Mouse (Mus musculus) left cerebral cortex, adult 18-20 months (tissue): ENCODE results near the gene Catsper2. TPM values are rescaled to one million over a fixed set of nuclear protein-coding genes. Genes with fewer than 3 reads are reported as not detected.
A peak's percentile ranks its signal among the peaks of the same experiment; 100 is the strongest.
"Not testable (repeated sequence)": the region's sequence is repeated elsewhere in the genome, so short reads cannot be mapped to it uniquely, and the experiment has no call there.

Experiments
- DNase-seq, 2 experiments: peaks; one replicate each; pipeline ENCODE4 v3.0.0; 2021 to 2022; ENCODE audit warnings: low spot score in 2 of 2, mixed read lengths in 1 of 2
- total RNA-seq, 2 experiments: library from RNA; stranded (reverse); gene quantifications; 2 replicates each; pipeline ENCODE4 v1.2.3; 2021

The Catsper2 gene
- total RNA-seq, 2 experiments from 2014 or later, result 2.6 to 3.9 TPM

- DNase-seq, result no peak
Measured at GRCm38 (mm10) chr2:121439746-121440145, 26.2 kb upstream of the Catsper2 start.

DNA sequence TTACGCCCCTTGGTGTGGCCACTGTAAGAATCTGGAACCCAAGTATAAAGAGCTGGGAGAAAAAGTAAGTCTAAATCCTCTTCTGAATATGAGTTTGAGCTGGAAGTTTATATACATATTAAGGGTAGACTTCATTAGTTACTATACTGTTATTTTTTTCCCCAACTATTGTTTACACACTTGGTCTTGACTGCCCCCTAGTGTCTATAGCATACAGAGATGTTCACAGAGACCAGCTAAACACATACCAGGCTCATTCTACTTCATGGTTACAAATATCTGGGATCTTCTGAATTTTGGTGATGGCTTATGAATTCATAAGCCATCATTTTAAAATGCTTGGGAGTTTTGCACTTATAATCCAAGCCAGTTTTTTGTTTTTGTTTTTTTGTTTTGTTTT, 21.3 kb upstream of the Catsper2 start:
- no peak for DNase-seq

DNA sequence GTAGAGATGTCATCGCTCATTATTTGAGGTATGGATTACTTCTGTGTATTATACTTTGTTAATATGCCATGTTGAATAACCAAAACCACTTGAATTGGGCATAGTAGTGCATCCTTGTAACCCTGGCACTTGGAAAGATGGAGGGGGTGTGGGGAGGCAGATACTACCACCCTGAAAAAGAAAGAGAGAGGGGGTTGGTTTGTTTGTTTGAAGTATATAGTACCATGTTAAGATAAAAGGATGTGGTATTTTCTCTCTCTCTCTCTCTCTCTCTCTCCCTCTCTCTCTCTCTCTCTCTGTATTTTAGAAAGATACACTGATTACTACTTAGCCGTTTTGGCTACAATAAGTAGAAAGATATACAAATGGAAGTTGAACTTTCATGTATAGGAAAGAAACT, 12.3 kb upstream of the Catsper2 start:
- no peak for DNase-seq

- no peak for DNase-seq
Measured at GRCm38 (mm10) chr2:121423166-121423565, 9.6 kb upstream of the Catsper2 start.

GRCm38 (mm10) chr2:121418476-121418875, 4.9 kb upstream of the Catsper2 start:
- no peak for DNase-seq

- DNase-seq, result no peak
Measured at GRCm38 (mm10) chr2:121416356-121416755, 2.8 kb upstream of the Catsper2 start.

DNA sequence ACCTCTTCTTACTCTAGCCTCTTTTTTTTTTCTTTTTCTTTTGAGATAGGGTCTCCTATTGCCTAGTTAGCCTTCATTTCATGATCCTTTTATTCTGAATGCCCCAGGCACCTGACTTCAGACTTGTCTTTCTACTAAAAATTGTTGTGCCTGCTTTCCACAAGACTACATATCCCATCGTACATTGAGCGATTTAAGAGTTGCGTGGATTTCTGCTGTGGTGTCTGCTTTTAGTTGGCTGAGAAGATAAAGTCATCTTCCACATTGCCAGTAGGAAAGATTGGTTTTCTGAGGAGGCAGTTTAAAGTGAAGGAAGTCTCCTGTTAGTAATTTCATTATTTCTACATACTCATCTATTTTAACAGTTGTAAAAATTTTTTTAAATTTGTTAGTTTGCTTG, 2.0 kb upstream of the Catsper2 start:
- no peak for DNase-seq

GRCm38 (mm10) chr2:121415103-121415502, 1.5 kb upstream of the Catsper2 start:
- DNase-seq, result no peak

DNA sequence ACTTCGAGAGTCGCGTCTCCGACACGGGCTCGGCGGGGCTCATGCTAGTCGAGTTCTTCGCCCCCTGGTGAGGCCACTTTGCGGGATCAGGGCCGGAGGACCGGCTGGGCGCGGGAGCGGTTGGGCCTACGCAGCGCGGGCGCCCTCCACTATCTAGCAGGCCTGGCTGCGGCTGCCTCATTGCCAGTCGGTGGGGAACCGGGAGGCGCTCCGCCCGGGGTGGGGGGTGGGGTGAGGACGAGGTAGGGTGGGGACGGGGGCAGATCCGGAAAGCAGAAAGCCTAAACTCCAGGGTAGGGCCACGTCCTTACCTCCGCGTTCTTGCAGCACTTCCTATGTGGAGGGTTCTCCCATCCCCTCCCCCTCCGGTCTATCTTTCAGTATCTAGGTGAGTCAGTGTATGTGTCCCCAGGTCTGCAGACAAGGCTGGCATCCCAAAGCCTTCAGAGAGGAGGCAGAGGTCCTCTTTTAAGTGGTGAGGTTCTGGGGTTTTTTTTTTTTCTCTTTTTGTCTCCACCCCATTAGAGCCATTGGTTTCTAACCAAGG, 620 bp upstream of the Catsper2 start:
- DNase-seq, result peak; percentile 11 to 40

DNA sequence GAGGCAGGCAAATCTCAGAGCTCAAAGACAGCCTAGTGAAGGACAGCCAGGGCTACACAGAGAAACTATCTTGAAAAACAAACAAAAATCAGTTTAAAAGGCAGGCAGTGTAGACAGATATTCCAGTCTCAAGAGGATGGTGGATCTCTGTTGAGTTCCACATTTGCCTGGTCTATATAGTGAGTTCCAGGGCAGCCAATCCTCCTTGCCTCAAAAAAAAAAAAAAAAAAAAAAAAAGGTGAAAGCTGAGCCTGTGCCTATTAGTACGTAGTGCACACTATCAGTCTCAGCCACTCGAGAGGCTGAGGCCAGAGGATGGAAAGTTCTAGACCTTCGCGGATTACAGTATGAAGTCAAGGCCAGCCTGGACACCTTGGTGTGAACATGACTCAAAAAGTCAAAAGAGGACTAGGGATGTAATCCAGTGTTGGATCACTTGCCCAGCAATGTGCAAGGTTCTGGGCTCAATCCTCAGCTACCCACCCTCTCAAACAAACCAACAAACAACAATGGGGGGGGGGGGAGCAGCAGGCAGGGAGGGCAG, 677 bp downstream of the Catsper2 start:
- no peak for DNase-seq

DNA sequence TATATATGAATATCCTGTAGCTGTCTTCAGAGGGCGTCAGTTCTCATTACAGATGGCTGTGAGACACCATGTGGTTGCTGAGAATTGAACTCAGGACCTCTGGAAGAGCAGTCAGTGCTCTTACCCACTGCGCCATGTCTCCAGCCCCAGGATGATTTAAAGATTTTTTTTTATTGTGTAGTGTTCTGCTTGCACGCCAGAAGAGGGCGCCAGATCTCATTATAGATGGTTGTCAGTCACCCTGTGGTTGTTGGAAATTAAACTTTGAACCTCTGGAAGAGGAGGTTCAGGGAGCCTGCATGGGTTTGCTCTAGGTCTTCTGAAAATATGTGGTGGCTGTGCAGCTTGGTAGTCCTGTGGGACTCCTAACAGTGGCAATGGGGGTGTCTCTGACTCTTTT, 5.4 kb downstream of the Catsper2 start:
- DNase-seq, result peak in 1 of 2 experiments; percentile 13

GRCm38 (mm10) chr2:121403296-121403695, 10.3 kb downstream of the Catsper2 start:
- DNase-seq, result no peak

- DNase-seq, result peak; percentile 88 to 95
Measured at GRCm38 (mm10) chr2:121396624-121397023, 17.0 kb downstream of the Catsper2 start.

DNA sequence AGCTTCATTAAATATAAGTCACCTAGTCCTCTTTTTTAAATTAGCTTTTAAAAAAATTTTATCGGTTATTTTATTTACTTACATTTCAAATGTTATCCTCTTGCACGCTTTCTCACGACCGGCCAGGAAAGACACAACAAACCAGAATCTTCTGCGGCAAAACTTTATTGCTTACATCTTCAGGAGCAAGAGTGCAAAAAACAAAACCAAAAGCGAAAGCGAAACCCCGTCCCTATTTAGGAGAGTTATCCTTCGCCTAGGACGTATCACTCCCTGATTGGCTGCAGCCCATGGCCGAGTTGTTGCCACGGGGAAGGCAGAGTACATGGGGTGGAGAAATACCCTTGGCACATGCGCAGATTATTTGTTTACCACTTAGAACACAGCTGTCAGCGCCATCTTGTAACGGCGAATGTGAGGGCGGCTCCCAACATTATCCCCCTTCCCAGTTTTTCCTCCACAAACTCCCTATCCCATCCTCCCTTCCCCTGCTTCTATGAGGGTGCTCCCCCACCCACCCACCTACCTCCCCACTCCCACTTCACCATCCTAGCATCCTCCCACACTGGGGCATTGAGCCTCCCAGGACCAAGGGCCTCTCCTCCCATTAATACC, 26.5 kb downstream of the Catsper2 start, which contains the start of gene Strc:
Gene Strc, minus strand, starts transcription at position 208 of the 615 bp plus-strand sequence.
- DNase-seq, result not testable (repeated sequence)

DNA sequence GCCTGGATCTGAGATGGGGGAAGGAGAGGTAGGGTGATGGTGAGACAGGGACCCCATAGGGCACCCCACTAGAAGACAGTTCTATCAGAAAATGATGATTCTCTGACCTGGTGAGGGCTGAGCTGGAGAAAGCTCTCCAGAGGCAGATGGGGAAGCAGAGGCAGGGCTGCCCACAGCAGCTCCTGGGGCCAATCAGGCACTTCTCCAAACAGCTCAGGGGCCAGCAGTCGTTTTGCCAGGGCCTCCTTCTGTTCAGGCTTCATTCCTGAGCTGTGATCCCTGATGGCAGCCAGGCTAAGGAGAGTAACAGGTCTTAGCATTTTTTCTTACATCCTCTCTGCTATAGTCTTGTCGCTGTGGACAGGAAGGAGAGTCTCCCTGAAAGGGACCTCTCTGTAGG, 38.8 kb downstream of the Catsper2 start:
- DNase-seq, result no peak

DNA sequence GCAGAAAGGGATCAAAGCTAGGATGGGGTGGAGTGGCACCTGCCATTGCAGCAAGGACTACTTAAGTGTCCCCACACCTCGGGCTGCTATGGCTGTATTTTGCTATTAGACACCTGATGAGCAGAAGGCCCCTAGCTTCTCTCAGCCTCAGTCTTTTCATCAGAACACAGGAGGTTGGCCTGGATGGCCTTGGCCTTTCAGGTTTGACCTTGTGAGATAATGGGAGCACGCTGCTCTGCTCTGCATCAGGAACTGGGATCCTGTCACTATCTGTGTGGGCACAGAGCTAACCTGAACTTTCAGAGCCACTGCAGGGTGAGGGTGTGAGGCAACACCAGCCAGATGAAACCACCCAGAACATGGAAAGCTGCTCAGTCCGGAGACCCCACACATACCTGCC, 41.3 kb downstream of the Catsper2 start:
- no peak for DNase-seq

DNA sequence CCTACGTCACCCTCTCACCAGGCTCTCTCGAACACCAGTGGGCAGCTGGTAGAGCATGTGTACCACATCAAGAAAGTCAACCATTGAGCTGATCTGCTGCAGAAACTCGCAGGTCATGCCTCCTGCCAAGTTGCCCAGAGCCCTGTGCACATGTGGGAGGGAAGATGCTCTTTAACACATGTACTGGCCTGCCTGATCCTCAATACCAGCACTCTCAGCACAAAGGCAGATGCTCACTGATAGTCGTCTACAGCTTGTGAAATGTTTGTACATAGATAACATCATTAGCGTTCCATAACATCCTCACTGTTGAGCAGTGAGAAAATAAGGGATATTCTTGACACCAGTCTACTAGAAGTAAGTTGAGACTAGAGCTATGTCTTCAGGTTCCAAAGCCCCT, 42.7 kb downstream of the Catsper2 start:
- DNase-seq, result no peak

DNA sequence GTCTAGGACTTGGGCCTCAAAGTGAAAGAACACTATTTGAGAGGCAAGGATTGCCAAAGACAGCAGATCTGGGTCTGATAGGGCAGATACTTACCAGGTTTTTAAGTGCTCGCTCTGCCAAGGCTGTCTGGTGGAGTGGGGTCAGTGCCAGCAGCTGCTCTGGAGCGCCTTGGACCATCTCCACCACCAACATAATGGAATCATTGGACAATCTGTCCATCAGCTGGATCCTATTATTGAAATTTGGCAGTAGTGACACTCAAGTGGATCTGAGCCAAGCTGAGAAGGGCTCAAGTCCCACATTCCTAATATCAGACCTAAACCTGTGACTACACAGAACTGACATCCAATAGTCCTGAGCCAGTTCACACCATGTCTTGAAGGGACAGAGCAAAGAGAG, 44.8 kb downstream of the Catsper2 start:
- no peak for DNase-seq

DNA sequence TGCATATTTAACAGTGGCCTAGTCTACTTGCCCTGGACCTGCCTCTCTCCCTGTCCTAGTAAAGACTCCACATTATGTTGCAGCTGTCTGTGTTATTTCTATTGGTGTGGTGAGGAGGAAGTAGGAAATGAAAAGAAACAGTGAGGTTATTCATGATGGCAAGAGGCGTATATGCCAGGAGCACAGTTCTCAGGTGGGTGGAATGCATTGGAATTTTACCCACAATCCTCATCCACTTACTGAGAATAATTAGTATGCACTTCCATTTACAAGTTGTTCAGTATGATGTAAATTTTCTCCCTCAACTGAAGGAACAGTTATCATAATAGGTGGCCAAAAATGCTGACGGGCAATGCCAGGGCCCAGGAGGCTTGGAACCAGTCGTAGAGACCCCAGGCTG, 49.9 kb downstream of the Catsper2 start:
- peak in 1 of 2 experiments; percentile 7 for DNase-seq

DNA sequence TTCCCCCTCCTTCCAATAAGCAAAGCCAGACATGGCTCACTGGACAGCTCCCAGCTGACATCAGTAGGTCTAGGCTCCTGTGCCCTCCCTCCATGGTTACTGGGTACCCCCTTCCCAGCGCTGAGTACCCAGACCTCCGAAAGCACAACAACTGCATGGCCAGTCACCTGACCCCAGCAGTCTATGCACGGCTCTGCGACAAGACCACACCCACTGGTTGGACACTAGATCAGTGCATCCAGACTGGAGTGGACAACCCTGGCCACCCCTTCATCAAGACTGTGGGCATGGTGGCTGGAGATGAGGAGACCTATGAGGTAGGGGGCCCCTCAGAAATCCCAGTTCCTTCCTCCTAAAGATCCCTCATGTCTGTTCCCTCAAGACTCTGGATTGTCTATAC, 54.1 kb downstream of the Catsper2 start:
- no peak for DNase-seq

DNA sequence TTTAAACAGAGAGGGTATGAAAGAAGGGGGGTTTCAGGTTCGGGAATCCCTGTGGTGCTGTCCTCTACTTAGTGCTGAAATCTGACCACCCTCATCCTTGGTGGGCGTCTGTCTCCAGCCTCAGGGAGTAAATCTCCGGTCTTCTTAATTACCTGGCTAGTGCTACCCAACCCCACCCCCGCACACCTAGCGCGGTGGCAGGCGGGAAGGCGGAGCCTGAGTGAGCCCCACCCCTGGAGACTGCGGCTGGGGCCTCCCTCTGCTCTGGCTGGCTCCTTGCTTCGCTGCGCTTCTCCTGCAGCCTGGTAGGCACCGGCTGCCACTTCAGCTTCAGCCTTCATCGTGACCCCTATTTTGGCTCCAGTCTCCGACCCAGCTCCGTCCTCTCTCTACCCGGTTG, 55.2 kb downstream of the Catsper2 start:
- DNase-seq, result peak; percentile 82 to 87

DNA sequence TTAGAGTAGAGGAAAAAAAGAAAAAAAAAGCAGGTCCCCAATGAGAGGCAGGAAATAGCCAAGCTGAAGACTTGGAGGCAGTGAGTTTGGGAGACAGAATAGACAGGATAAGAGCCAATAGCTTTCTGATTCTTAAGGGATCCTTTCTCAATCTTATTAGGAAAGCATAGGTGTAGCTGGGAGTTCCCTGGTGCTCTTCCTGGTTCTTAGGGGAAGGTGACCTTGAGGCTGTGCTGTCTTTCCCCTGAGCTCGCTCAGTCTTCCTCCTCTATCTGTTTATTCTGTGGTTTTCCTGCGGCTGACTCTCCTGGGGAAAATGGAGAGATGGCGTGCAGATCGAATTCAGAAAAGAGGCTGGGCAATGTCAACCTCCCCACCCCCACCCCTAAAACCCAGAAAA, 55.6 kb downstream of the Catsper2 start:
- no peak for DNase-seq

DNA sequence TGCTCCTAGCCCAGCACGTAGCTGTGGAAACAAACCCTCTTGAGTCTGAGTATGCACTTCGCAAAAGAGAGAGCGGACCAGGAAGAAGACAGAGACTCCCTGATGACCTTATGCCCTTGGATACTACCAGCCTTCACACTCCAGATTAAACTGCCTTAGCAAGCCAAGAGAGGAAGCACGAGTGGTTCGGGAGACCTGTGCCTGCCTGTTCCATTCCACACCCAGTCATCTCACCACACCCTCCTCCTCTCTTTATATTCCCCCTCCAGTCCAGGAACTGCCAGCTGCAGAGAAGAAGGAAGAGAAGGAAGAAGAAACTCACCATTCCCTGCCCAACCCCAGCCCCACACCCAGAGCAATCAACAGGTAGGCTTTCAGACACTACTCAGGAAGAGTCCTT, 56.1 kb downstream of the Catsper2 start, which contains the start of gene Ckmt1:
Gene Ckmt1, plus strand, starts transcription at position 221 of the 400 bp plus-strand sequence.
- DNase-seq, result no peak
